Mouse (Mus musculus) left cerebral cortex, adult 9 months (tissue): ENCODE measurements around the gene Prr29.

ENCODE experiments used
- DNase-seq, 2 experiments: peaks; one replicate each; pipeline ENCODE4 v3.0.0; 2022; ENCODE audit warnings: low spot score in 2 of 2

Prr29 gene

GRCm38 (mm10) chr11:106410011-106410410 lies 44.7 kb downstream of the Prr29 start:
- DNase-seq: no peak

GRCm38 (mm10) chr11:106410507-106410906 lies 45.2 kb downstream of the Prr29 start:
- no peak for DNase-seq

GRCm38 (mm10) chr11:106411157-106411556 lies 45.9 kb downstream of the Prr29 start:
- DNase-seq: no peak

GRCm38 (mm10) chr11:106412641-106413360 lies 47.5 kb downstream of the Prr29 start:
- DNase-seq: no peak

- DNase-seq: no peak
Observed at GRCm38 (mm10) chr11:106416331-106416730, 51.1 kb downstream of the Prr29 start.

- no peak for DNase-seq
Observed at GRCm38 (mm10) chr11:106417860-106418259, 52.6 kb downstream of the Prr29 start.

- DNase-seq: peak; percentile 48 to 90
Observed at GRCm38 (mm10) chr11:106418622-106419196, 53.4 kb downstream of the Prr29 start.

GRCm38 (mm10) chr11:106419262-106420102 lies 54.2 kb downstream of the Prr29 start:
- no peak for DNase-seq

GRCm38 (mm10) chr11:106425201-106425600 lies 59.9 kb downstream of the Prr29 start:
- no peak for DNase-seq

GRCm38 (mm10) chr11:106426447-106426846 lies 61.2 kb downstream of the Prr29 start:
- no peak for DNase-seq
